Mouse (Mus musculus) kidney, postnatal 14 days (tissue): Measurements from ENCODE around the gene Ints6l.
"Not testable (repeated sequence)": the region's sequence is repeated elsewhere in the genome, so short reads cannot be mapped to it uniquely, and the experiment has no call there.

Experiments used
- DNase-seq: peaks from one replicate; pipeline ENCODE4 v3.0.0; 2022; ENCODE audit warnings: mixed read lengths

The Ints6l gene

GRCm38 (mm10) chrX:56454671-56455371 is at the start of gene Ints6l:
TSS of gene Ints6l (plus strand) at chrX:56454857.
- DNase-seq: peak; percentile 85

- no peak for DNase-seq
Observed at GRCm38 (mm10) chrX:56405482-56405881, 49.2 kb upstream of the Ints6l start.

GRCm38 (mm10) chrX:56406128-56406527 is 48.5 kb upstream of the Ints6l start:
- no peak for DNase-seq

GRCm38 (mm10) chrX:56416277-56416676 is 38.4 kb upstream of the Ints6l start:
- no peak for DNase-seq

GRCm38 (mm10) chrX:56417541-56417940 is 37.1 kb upstream of the Ints6l start:
- no peak for DNase-seq

GRCm38 (mm10) chrX:56430601-56431000 is 24.1 kb upstream of the Ints6l start:
- DNase-seq: no peak

- no peak for DNase-seq
Observed at GRCm38 (mm10) chrX:56435758-56436283, 18.8 kb upstream of the Ints6l start.

- no peak for DNase-seq
Observed at GRCm38 (mm10) chrX:56446487-56447428, 7.9 kb upstream of the Ints6l start.

GRCm38 (mm10) chrX:56447524-56448015 is 7.1 kb upstream of the Ints6l start, which contains the start of gene Gm2174:
TSS of gene Gm2174 (plus strand) at chrX:56447965.
- DNase-seq: no peak

- peak; percentile 91 for DNase-seq
Observed at GRCm38 (mm10) chrX:56455372-56456246, 952 bp downstream of the Ints6l start.

GRCm38 (mm10) chrX:56456379-56456778 is 1.7 kb downstream of the Ints6l start:
- DNase-seq: no peak

GRCm38 (mm10) chrX:56462020-56462933 is 7.6 kb downstream of the Ints6l start:
- DNase-seq: no peak

GRCm38 (mm10) chrX:56464906-56465305 is 10.2 kb downstream of the Ints6l start:
- DNase-seq: no peak

GRCm38 (mm10) chrX:56467688-56468087 is 13.0 kb downstream of the Ints6l start:
- DNase-seq: peak; percentile 21

- peak; percentile 16 for DNase-seq
Observed at GRCm38 (mm10) chrX:56468422-56468821, 13.8 kb downstream of the Ints6l start.

GRCm38 (mm10) chrX:56474035-56474434 is 19.4 kb downstream of the Ints6l start:
- no peak for DNase-seq

- DNase-seq: no peak
Observed at GRCm38 (mm10) chrX:56477553-56477952, 22.9 kb downstream of the Ints6l start.

- DNase-seq: no peak
Observed at GRCm38 (mm10) chrX:56481906-56482305, 27.2 kb downstream of the Ints6l start.

GRCm38 (mm10) chrX:56489758-56490157 is 35.1 kb downstream of the Ints6l start:
- DNase-seq: peak; percentile 72

GRCm38 (mm10) chrX:56497241-56497640 is 42.6 kb downstream of the Ints6l start:
- no peak for DNase-seq

GRCm38 (mm10) chrX:56524442-56524841 is 69.8 kb downstream of the Ints6l start, which contains the start of gene Gm10477:
TSS of gene Gm10477 (plus strand) at chrX:56524742.
- DNase-seq: not testable (repeated sequence)
